Mouse (Mus musculus): Measurements from ENCODE around the gene Pop5.

The Pop5 gene

DNA sequence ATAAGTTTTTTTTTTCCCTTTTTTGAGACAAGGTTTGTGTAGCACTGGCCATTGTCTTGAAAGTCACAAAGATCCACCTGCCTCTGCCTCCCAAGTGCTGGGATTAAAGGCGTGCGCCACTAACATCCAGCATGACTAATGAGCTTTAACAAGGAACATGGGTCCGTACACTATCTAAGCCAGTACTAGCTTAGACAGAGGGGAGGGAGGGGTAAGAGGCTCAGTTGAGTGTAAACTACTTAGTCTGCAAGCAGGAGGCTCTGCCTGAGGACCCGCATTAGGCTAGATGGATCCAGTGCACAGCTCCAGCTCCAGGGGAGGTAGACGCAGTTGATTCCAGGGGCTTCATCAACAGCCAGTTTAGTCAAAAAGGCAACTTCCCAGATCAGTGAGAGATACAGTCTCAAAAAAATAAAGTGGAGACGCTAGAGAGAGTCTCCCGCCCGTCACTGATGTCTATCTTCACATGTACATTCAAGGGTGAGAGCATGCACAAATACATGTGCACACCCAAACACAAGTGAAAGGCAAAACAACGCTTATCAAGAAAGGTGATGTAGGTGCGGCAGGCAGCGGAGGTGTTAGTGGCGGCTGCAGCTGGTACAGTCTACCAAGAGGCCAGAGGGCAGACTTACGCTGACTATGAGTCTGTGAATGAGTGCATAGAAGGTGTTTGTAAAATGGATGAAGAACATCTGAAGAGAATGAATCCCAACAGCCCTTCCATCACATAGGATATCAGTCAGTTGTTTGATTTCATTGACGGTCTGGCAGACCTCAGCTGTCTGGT, 27.1 kb downstream of the Pop5 start:
- in situ Hi-C loops (cut with MboI, MseI): no loop called here

DNA sequence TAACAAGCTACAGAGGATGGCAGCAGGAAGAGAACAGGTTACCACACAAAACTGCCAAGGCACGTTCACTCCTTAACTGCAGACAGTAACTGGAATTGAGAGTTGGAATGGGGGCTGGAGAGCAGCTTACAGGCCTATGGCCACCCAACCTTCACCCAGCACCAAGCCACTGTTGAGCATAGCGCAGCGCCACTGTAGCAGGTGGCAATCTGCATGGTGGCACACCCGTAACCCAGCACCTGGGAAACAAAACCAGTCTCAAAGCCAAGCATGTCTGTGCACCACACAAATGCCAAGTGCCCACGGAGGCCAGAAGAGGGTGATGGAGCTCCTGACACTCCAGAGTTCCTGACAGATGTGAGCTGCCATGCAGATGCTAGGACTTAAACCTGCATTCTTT, 30.7 kb downstream of the Pop5 start:
- in situ Hi-C loops (cut with MboI, MseI): no loop called here

DNA sequence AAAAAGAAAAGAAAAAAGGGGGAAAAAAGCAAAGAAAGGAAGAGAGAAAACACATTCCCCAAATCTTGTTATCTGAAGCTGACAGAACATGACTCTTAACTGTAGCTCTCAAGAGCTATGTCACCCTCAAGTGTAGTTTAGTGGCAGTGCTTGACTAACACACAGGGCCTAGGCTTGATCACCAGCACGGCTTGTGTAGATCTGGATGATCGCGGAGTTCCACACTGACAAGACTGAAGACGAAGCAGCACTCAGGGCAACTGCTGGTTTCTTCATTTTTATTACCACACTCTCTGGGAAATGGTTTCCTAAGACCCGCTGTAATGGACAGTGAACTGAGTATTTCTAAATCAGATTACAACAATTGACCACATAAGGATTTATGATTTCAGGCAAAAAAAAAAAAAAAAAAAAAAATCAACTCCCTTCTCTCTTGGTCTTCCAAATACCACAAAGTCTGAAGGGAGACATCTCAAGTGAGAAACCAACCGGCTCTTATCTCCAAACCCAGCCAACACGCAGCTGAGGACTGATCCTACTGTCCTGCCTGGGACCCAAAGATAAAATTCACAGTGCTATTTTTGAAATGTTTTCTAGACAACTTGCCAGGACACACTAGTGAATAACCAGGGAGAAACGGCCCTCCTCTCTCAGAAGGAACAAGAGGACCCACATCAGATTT, 31.3 kb downstream of the Pop5 start:
- in situ Hi-C loops (cut with MboI, MseI): no loop called here

DNA sequence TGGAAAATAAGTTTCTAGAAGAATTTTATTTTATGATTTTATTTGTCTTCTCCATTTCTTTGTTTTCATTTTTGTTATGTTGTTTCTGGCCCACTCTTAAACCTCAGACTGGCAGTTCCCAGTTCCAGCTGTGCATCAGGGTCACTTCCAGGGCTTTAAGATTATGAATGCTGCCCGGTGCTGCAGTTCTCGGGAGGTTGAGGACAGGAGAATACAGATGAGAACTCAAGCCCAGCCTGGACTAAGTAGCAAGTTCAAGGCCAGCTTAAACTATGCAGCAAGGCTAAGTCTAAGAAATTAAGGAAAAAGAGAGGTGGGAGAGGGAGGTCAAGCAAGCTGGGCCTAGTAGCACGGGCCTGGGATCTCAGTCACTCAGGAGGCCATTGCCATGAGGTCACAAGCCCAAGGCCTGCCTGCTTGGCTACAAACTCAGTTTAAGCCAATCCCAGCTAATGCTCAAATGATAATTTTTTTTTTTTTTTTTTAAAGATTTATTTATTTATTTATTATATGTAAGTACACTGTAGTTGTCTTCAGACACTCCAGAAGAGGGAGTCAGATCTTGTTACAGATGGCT, 31.9 kb downstream of the Pop5 start:
- in situ Hi-C loops (cut with MboI, MseI): no loop called here

DNA sequence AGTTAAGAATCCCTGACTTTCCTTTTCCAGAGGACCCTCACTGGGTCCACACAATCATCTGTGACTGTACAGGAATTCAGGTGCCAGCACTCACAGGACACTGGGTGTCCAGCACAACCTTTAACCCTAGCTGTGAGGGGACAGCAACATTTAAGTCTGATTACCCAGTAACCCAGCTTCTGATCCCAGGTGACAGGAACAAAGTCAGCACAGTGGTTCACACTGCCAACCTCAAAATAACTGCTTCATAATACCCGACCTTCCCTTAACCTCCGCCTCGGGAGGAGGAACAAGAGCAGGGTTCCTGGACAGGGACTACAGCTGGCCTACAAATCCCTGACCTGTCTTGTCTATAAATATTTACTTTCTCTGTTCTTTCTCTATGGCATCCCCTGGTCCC, 32.6 kb downstream of the Pop5 start:
- in situ Hi-C loops (cut with MboI, MseI): no loop called here

DNA sequence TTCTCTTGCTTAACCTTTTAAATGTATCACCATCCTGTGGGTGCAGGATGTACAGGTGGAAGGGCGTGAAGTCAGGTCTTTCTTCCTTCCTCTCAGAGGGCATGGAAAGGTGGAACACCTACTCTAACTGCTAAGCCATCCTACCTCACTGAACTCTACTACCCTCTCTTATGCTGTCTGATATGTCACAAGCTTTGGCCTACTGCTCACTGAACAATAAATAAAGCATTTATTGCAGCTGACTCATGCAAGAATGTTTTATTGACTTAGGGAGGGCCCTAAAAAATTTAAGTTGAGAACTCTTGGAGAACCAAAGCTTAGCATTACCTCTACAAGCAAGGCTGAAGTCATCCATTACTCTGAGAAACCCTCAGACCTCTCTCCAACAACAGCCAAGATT, 34.3 kb downstream of the Pop5 start:
- in situ Hi-C loops (cut with MboI, MseI): no loop called here

DNA sequence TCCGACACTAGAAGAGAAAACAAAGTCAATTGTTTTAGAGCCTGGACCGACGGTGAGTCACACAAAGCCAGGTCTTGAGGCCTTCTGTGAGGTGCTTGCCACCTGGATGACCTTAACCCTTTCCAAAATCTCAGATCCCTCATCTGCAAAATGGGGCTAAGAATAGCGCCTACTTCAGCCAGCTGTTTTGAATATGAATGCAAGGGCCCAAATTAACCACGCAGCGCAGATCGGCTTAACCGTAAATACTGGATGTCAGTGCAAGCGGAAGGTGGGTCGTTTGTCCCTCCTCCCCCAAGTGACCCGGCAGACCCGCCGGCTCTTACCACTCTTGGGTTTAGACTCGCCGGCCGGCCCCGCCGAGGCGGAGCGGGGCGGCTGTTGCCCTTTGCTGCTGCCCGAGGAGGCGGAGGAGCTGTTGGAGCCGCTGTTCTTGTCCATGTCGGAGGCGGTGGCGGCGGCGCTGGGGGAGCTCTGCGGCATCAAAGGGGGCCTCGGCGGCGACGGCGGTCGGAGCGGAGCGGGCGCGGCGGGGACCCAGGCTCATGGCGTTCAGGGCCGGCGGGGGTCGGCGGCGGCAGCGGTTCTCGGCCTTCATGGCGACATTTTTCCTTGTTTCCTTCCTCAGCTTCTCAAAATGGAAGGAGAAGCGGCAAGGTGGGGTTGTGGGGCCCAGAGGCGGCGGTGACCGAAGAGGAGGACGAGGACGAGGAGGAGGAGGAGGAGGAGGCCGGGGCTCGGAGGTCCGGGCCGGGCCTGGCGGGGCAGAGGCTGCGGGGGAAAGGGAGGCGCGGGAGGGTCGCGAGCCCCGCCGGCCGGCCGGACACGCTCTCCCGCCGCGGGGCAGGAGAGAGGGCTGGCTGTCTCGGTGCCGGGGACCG, 36.5 kb downstream of the Pop5 start:
- in situ Hi-C loops (cut with MboI, MseI): no loop called here

DNA sequence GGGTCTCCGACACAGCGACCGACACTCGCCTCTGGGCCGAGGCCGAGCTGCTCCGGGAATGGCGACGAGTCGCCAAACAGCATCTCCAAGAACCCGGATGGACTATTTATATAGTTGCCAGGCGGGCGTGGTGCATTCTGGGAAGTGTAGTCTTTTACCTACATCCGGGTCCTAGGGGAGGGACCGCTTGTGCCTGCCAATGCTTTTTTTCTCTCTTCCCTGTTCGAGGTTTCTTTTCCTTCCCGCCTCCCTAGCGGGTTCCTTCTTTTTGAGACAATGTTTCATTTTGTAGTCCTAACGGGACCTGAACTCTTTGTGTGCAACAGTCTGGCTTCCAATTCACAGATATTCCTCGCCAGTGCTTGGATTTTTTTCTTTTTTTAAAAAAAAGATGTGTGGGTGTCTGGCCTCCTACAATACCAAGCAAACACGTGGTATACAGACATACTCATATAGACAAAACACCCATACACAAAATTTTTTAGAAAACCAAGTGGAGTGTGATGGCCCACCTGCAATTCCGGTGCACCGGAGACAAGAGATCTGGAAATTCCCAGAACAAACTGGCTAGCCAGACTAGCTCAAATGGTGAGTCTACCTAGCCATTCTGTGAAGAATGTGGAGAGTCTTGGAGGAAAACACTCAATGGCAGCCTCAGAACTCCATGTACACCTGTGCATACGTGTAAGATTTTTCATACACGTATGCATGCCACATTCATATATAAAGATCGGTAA, 37.3 kb downstream of the Pop5 start, which contains the start of gene Rnf10:
Rnf10 (minus strand) TSS at position 87 of the 737 bp plus-strand sequence.
- in situ Hi-C loops (cut with MboI, MseI): no loop called here

DNA sequence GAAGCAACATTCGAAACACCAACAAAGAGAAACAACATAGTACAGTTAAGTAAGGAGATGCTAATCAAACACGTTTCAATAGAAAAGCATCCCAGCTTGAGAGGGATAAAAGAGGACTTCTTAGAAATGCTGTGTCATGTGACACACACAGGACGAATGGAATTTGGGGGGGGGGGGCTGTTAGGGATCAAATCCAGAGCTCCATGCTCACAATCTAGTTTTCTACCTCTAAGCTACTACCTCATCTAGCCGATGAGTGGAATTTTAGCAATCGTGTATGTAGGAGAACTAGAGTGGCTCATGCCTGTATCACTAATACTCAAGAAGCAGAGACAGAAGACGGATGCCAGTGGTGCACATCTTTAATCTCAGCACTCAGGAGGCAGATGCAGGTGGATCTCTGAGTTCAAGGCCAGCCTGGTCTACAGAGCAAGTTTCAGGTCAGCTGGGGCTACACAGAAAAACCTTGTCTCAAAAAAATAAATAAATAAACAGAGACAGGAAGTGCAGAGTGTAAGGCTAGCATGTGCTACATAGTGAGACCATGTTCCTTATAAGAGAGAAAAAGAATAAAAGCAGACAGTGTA, 38.0 kb downstream of the Pop5 start:
- in situ Hi-C loops (cut with MboI, MseI): no loop called here

DNA sequence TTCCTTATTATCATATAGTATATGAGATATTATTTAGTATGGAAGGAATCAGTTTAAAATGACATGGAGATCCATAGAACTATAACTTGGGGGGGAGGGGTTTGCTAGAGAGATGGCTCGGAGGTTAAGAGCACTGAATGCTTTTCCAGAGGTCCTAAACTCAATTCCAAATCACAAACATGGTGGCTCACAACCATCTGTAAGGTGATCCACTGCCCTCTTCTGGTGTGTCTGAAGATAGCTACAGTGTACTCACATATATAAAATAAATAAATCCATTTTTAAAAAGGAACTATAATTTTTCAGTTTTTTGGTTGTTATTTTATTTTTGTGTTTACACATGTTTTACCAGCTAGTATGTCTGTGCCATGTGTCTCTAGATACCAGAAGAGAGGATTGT, 38.7 kb downstream of the Pop5 start:
- in situ Hi-C loops (cut with MboI, MseI): no loop called here

DNA sequence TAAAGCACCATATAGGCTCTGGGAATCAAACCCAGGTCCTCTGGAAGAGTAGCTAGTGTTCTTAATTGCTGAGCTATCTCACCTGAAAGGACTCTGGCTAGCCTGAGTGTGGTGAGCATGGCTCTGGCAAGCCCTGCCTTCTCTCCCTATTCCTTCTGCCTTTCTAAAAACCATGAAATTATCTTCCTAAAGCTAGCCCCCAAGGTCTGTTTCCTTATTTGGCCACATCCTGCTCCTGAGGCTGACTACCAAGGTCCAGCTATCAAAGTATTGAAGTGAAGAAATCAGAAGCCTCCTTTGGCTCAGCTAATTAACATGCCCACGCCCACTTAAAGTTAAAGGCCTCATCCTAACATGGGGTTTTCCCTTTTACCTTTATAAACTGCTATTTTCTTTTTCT, 39.1 kb downstream of the Pop5 start:
- in situ Hi-C loops (cut with MboI, MseI): no loop called here

DNA sequence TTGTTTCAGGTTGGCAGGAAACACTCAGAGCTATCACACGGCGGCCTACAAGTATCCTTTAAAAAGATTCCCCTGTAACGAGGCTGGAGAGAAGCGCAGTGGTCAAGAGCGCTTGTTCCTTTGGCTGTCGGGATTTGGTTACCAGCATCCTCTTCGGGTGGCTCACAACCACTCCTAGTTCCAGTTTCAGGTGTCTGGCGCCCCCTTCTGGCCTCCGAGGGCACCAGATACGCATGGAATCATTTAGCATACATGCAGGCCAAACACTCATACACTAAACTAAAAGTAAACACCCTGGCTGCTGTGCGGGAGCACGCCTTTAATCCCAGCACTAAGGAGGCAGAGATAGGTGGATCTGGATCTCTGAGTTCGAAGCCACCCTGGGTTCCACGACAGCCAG, 40.4 kb downstream of the Pop5 start:
- in situ Hi-C loops (cut with MboI, MseI): no loop called here

DNA sequence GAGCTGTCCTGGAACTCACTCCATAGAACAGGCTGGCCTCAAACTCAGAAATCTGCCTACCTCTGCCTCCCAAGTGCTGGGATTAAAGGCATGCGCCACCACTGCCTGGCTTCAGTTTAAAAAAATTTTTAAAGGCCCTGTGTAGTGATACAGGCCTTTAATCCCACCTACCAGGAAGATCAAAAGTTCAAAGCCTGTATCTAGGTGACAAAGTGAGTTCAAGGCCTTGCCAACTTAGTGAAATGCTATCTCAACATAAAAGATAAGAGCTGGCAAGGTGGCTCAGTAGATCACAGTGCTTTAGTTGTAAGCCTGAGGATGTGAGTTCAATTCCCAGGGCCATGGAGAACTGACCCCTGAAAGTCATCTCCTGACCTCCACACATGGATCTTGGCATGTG, 42.4 kb downstream of the Pop5 start:
- in situ Hi-C loops (cut with MboI, MseI): no loop called here

DNA sequence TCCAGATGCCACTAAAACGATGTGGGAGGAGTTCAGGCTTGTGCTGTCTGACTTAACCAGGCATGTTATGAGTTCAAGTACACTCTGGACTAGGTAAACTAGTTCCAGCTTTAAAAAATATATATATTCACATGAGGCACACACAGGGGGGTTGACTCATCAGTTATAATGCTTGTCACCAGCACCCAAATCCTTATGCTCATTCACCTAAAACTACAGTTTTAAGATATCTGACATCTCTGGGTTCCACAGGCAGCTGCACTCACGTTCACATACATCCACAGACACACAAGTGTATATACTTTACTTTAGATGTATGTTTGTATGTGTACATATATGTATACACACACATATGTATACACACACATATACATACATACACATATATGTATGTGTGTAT, 43.1 kb downstream of the Pop5 start:
- in situ Hi-C loops (cut with MboI, MseI): no loop called here

DNA sequence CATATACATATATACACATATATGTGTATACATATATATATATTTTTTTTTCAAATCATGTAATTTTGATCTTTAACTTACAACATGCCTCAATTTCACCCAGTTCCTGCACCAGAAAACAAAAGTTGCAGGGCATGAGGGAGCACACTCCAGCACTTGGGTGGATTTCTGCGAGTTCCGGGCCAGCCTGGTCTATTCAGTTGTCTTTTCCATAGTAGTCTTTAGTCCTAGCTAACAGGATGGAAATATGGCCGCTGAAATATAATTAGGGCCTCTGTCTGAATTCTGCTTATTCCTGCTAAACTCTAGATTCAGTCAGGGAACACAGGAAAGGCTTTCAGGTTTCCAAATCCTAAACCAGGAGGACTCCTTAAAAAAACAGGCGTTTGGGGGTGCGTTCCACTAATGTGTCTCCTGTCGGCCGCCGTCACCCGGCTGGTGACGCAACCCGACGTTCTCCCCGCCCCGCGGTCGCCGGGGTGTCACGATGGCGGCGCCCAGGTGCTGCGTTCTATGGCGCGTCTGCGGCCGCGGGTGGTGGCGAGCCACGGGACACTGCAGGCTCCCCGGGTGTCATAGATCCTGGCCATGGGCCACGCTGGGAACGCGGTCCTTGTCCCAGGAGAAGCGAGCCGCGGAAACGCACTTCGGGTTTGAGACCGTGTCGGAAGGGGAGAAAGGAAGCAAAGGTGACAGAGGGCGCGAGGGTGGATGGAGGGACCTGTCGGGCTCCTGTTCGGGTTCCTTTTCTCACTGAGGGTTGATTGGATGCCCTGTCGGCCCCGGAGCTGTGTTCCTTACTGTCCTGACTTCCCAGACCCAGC, 43.8 kb downstream of the Pop5 start, which contains the start of gene Coq5:
Coq5 (plus strand) TSS at position 441 of the 824 bp plus-strand sequence.
- in situ Hi-C loops (cut with MboI, MseI): loop anchor here in 1 of 2 experiments (5.0 kb wide), 1 partner anchor 68 kb away; the partner anchor contains the start of gene Cox6a1

DNA sequence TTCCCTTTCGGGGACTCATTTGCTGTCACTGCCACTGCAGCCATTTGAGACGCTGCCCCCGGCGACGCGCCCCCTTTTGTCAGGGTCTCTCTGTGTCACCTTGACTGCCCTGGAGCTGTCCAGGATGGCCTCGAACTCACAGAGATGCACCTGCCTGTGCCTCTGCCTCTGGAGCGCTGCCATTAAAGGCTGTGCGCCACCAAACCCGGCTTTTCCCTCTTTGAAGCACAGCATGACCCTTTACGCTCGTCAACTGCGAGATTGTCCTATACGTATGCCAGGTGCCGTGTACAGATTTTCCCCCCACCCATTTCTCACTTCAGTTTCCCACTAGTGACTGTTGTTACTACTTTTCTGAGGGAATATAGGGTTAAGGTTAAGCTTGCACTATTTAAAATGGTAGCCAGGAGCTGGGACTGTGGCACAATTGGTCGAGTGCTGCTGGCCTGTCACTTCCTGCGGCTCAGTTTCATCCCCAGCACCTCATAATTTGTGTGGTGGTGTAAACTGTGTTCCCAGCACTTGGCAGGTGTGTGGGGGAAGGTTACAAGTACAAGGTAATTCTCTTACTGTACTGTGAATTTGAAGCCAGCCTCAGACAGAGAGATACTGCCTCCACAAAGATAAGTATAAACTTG, 44.5 kb downstream of the Pop5 start:
- in situ Hi-C loops (cut with MboI, MseI): loop anchor here in 1 of 2 experiments (5.0 kb wide), 1 partner anchor 67 kb away; the partner anchor contains the start of gene Cox6a1

DNA sequence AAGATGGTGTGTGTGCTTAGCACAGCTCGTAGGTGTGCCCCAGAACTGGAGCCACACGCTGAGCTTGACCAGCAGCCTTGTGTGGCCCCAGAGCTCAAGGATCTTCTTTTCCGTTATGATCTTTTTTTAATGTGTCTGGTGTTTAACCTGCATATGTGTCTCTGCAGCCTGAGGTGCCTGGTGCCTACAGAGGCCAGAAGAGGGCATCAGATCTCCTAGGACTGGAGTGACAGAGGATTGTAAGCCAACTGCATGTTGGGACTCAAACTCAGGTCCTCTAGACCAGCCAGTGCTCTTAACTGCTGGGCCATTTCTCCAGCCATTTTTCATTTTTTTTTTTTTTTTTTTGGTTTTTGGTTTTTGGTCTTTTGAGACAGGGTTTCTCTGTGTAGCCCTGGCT, 49.1 kb downstream of the Pop5 start:
- in situ Hi-C loops (cut with MboI, MseI): loop anchor here in 1 of 2 experiments (5.0 kb wide), 1 partner anchor 63 kb away; the partner anchor contains the start of gene Cox6a1

DNA sequence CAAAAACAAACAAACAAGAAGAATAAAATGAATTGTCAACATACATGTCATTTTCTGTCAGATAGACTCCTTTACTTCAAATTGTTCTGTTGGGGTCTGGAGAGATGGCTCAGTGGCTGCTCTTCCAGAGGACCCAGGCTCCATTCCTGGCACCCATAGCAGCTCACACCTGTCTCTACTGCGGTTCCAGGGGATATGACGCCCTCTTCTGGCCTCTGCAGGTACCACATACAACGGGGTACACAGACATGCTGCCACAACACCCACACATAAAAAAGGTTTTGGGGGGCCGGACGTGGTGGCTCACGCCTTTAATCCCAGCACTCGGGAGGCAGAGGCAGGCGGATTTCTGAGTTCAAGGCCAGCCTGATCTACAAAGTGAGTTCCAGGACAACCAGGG, 58.5 kb downstream of the Pop5 start:
- in situ Hi-C loops (cut with MboI, MseI): no loop called here
